Mouse (Mus musculus): ENCODE results near the gene Kif5a. TPM values are rescaled to one million over a fixed set of nuclear protein-coding genes. Genes with fewer than 3 reads are reported as not detected.

Kif5a gene
- total RNA-seq, 2 experiments from 2014 or later = 0.49 to 0.72 TPM

DNA sequence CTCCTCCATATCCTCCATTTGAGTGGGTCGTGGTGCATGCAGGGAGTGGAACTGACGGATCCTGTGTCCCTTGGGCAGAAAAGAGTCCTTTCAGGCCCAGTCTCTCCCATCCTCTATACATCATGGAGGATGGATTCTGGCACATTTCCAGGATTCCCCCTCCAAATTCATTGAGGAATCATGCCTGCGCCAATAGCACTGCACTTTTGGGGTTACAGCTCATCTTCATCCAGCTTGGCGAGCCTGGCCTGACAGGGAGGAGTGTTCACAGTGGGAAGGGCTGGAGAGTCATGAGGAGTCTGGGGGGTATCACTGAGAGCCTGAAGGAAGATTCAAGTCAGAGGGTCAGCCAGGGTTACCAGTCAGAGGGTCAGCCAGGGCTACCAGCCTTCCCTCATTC is 80.5 kb downstream of the Kif5a start:
- DNase-seq = no peak
- intact Hi-C loops (cut with DNase I) = no loop called here

DNA sequence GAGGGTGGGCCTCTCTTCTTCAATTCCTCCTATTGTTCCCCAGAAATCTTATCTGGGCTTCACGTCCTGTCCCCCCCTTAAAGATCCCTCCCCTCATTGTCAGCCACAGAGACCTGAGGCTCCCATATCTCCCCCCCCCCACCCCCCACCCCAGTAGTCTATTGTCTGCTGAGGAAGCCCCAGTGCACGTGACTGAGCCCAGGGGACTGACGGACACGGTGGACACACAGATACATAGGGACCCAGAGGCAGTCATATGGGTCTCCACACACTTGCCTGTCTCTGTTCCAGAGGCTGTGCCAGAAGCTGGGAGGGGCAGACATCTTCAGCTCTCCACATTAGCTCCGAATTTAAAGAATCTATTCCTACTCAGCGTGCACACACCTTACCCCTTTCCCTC is 81.6 kb downstream of the Kif5a start:
- peak in 1 of 2 experiments; percentile 54 for DNase-seq
- intact Hi-C loops (cut with DNase I) = no loop called here

DNA sequence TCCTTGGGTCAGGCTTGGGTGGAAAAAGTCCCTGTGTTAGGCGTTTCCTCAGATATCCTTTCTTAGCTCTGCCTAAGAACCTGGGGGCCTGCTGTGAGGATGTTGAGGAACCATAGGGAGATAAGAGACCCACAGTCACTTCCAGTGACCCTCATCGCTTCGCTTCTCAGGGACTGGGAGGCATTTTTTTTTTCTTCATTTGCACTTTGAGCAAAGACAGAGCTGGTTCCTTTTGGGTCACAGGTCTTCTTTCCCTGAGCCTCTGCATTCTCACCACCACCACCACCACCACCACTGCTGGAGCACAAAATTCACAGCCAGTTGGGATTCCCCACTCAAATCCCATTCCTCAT is 82.5 kb downstream of the Kif5a start:
- intact Hi-C loops (cut with DNase I) = loop anchor here (1.0 kb wide), 1 partner anchor 48 kb away; no protein-coding TSS in a partner anchor
- no peak for DNase-seq

DNA sequence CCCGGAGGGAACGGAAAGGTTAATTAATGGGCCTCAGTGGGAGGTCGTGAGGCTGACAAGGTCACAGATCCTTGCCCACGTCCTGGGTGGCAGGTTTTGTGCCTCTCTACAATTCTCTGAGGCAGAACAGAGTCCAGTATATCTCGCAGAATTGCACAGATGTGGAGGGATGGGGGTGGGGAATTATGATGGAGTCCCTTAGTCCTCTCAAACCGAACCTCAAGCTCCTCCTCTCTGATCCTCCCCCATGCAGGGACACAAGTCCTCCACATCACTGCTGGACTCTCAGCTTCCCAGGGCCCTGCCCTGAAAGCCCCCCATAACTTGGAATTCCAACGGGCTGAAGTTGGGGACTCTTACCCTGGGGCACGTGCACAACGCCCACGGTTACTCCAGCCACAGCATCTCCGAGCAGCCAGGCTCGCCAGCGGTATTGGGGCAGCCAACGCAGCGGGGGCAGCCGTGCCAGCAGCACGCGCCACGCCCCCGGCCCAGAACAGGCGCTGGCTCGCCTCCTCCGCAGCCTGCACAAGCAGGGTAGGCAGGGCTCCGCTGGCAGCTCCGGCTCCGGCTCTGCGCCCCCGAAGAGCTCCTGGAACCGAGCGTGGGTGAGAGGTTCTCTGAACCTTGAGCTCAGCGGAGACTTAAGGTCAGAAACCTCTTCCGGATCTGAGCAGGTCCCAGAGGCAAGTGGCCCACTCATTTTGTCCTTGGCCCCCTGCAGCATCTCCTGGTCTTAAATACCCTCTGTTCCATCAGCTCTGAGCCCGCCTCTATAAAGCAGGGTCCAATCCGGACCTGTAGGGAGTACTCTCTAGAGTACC is 83.1 kb downstream of the Kif5a start, which contains the start of gene Slc26a10:
Gene Slc26a10 (minus strand): TSS at position 775 of the 824 bp plus-strand sequence.
- DNase-seq = peak in 1 of 2 experiments; percentile 44

DNA sequence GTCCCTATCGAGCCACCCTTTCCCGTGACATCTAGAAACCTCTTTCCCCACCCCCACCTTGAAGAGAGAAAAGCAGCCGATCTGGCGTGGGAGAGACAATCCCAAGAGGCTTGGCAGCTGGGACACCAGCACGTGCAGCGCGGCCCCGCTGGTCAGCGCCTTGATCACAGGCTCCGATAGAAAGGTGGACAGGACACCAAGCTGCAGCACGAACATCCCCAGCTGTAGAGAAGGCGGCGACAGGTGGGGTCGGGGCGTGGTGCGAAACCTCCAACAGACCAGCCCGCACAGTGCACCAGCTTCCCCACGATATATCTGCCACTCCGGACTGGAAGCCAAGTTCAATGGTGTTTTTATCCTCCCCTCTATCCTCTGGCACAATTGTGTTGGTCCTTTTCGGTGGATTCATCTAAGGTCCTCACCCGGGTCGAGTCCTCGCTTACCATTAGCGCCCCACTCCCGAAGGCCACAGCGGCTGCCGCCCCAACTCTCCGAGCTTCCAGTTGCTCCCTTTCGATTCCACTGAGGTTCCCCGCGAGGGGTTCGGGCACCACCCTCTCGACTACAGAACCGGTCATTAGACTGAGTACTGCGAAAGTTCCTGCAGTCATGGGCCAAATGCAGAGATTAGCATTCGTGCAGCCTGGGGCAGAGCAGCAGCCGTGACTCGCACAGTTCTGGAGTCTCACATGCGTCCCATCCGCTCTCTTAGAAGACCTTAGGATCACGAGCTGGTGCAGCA is 84.7 kb downstream of the Kif5a start:
- intact Hi-C loops (cut with DNase I) = loop anchor here (2.0 kb wide), 1 partner anchor 16 kb away; the partner anchor contains the start of gene Dtx3

More for the DNA sequence above, 83.1 kb downstream of the Kif5a start, which contains the start of gene Slc26a10:
- intact Hi-C loops (cut with DNase I) = loop anchor here (1.0 to 2.0 kb wide), 2 partner anchors 15 to 48 kb away; partner anchors contain the start of gene Dtx3

DNA sequence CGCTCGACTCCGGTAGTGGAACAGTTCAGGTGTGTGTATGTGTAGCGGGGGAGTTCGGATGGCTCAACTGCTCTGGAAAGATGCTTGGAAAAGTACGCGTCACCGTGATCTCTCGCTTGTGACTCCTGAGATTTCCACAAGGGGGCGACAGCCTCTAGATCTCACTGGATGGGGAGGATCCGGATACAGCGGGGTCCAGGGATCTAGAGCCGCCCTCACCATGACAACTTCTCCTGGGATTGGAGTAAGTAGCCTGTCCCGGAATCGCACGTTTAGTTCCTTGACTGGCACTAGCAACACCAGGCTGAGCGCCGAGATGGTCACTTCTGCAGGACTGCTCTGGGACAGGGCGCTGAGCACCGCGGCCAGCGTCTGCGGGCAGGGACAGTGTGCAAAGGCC is 85.4 kb downstream of the Kif5a start:
- DNase-seq = peak; percentile 81 to 88
- intact Hi-C loops (cut with DNase I) = loop anchor here (1.0 to 2.0 kb wide), 2 partner anchors 17 to 50 kb away; partner anchors contain the start of gene Dtx3

More for the DNA sequence above, 84.7 kb downstream of the Kif5a start:
- DNase-seq = peak in 1 of 2 experiments; percentile 19

DNA sequence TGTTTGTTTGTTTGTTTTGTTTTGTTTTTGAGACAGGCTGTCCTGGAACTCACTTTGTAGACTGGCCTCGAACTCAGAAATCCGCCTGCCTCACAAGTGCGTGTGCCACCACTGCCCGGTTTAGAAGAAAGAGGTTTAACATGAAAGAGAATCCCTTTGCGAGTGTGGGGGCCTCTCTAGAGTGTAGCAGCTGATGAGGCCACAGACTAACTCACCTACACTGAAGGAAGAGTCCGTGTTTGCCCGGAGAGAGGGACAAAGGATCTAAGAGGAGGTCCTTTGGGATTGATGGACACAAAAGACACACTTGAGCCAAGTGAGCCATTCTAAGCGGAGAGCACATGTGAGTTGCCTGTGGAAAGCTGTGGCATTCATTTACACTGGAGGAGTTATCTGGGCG is 85.9 kb downstream of the Kif5a start:
- intact Hi-C loops (cut with DNase I) = loop anchor here (1.0 kb wide), 1 partner anchor 50 kb away; no protein-coding TSS in a partner anchor
- DNase-seq = no peak

DNA sequence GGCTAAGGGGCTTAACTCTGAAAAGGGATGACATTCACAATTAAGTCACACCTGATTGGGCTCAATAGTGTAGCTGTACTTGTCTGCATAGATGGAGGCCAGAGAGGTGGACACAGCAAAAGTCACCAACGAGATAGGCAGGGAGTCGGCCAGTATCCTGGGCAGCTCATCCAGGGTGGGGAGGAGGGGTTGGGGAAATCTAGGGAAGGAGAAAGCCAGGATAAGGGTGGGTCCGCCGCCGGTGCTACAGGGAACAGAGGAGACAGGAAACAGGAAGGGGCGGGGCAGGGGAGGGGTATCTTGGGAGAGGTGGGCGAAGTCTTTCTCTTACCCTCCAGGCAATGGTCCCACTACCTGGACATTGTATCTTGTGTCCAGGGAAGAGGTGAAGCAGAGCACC is 86.4 kb downstream of the Kif5a start:
- intact Hi-C loops (cut with DNase I) = loop anchor here (1.0 kb wide), 1 partner anchor 51 kb away; no protein-coding TSS in a partner anchor
- DNase-seq = no peak

DNA sequence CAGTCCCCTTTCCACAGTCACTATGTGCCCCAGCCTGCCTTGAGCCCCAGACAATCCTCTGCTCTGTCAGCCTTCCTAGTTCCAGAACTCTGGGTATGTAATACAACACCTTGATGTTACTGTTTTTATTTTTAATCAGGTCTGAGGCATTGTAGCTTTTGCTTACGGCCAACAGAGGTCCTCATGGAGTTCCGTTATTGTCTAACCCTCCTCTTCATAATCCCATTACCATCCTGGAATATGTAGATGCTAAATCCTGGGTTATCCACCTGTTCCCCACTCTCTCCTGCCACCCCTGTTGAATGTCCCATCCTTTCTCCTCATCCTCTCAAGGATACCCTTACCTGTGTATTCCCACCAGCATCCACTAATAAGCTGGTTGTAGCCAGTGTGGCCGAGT is 86.9 kb downstream of the Kif5a start:
- DNase-seq = no peak
- intact Hi-C loops (cut with DNase I) = no loop called here

Other genes starting within 250 kb of the Kif5a start
- gene Tsfm, start 232.5 kb downstream of the Kif5a start, total RNA-seq (2021) = 10 to 100 TPM; 49.8 to 60.5 TPM
- 1 to 10 TPM; 5.0 to 6.0 TPM for gene Mettl1, start 221.9 kb downstream of the Kif5a start, total RNA-seq (2021)
- gene Eef1akmt3, start 221.8 kb downstream of the Kif5a start, total RNA-seq (2021) = under 1 TPM in 1 of 2 experiments, not detected in 1; 0.12 TPM
- gene Cyp27b1, start 215.1 kb downstream of the Kif5a start, total RNA-seq (2021) = under 1 TPM; 0.27 to 0.50 TPM
- gene March9, start 203.2 kb downstream of the Kif5a start, total RNA-seq (2021) = 1 to 10 TPM; 1.6 TPM
- 100 to 1,000 TPM in 1 of 2 experiments, 10 to 100 TPM in 1; 92.4 to 113 TPM for gene Cdk4, start 199.8 kb downstream of the Kif5a start, total RNA-seq (2021)
- gene Tspan31, start 193.1 kb downstream of the Kif5a start, total RNA-seq (2021) = 10 to 100 TPM; 47.3 to 50.0 TPM
- gene Agap2, start 188.1 kb downstream of the Kif5a start, total RNA-seq (2021) = 10 to 100 TPM; 12.2 to 12.3 TPM
- 10 to 100 TPM; 29.3 to 34.8 TPM for gene Os9, start 142.2 kb downstream of the Kif5a start, total RNA-seq (2021)
- gene B4galnt1, start 98.1 kb downstream of the Kif5a start, total RNA-seq (2021) = 1 to 10 TPM; 2.9 to 3.8 TPM
- 10 to 100 TPM; 45.5 to 66.9 TPM for gene Slc26a10, start 82.7 kb downstream of the Kif5a start, total RNA-seq (2021)
- gene Arhgef25, start 73.3 kb downstream of the Kif5a start, total RNA-seq (2021) = 10 to 100 TPM; 17.0 to 17.9 TPM
- gene Dtx3, start 67.6 kb downstream of the Kif5a start, total RNA-seq (2021) = 10 to 100 TPM; 36.1 to 43.4 TPM
- 10 to 100 TPM; 22.8 to 23.1 TPM for gene Pip4k2c, start 51.8 kb downstream of the Kif5a start, total RNA-seq (2021)
- gene Dctn2, start 3.0 kb upstream of the Kif5a start, total RNA-seq (2021) = 100 to 1,000 TPM; 146 to 151 TPM
- gene Mbd6, start 25.7 kb upstream of the Kif5a start, total RNA-seq (2021) = 10 to 100 TPM; 29.9 to 32.0 TPM
- 10 to 100 TPM; 39.2 to 45.9 TPM for gene Mars, start 48.4 kb upstream of the Kif5a start, total RNA-seq (2021)
- 1 to 10 TPM; 3.1 to 4.5 TPM for gene Arhgap9, start 58.6 kb upstream of the Kif5a start, total RNA-seq (2021)
- 1 to 10 TPM; 1.4 to 2.4 TPM for gene Gli1, start 78.6 kb upstream of the Kif5a start, total RNA-seq (2021)
- not detected for gene Inhbe, start 91.1 kb upstream of the Kif5a start, total RNA-seq (2021)
- not detected for gene Inhbc, start 107.1 kb upstream of the Kif5a start, total RNA-seq (2021)
- gene R3hdm2, start 117.0 kb upstream of the Kif5a start, total RNA-seq (2021) = 100 to 1,000 TPM; 115 to 120 TPM
- gene Stac3, start 238.3 kb upstream of the Kif5a start, total RNA-seq (2021) = 1 to 10 TPM in 1 of 2 experiments, under 1 TPM in 1; 0.88 to 2.1 TPM